Mouse (Mus musculus): ENCODE measurements around the gene Mrpl28.
"Not testable (repeated sequence)": the region's sequence is repeated elsewhere in the genome, so short reads cannot be mapped to it uniquely, and the experiment has no call there.

Mrpl28 gene

DNA sequence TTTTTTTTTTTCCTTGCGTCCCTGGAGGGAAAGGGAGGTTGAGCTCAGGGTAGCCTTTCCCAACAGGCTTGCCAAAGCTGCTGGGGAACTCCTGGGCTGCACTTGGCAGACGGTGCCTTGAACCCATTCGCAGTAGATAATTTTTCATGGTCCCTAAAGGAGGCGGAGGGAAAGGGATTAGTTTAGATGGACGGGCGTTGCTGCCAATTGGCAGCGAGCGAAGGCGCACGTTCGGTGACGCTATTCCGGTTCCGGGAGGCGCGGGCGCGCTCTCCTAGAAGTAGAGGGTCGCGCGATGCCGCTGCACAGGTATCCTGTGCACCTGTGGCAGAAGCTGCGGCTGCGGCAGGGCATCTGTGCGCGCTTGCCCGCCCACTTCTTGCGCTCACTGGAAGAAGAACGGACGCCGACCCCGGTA lies at the start of gene Mrpl28:
Mrpl28 (plus strand) TSS at position 234 of the 418 bp plus-strand sequence.
- in situ Hi-C loops (cut with MboI, MseI): loop anchor here (5.0 kb wide), 1 partner anchor 1714 kb away; the partner anchor contains the start of gene Snrpc

DNA sequence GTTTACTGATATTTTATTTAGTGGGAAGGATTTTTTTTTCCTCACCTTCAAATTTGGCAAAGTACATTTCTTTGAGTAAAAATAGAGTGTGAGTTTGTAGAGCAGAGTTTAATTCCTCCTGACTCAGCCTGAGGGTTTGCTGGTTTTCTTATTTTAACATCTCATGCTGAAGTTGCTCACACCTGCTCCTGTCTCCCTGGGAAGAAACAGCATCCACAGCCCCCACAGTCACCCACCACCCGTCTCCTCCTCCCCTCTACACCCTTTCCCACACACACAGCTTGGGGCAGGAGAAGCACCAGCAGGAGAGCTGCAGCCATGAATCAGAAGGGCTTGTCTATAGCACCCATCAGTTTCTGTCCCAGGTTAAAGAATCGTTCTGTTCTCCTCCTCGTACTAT lies 48.1 kb upstream of the Mrpl28 start:
- in situ Hi-C loops (cut with MboI, MseI): no loop called here

DNA sequence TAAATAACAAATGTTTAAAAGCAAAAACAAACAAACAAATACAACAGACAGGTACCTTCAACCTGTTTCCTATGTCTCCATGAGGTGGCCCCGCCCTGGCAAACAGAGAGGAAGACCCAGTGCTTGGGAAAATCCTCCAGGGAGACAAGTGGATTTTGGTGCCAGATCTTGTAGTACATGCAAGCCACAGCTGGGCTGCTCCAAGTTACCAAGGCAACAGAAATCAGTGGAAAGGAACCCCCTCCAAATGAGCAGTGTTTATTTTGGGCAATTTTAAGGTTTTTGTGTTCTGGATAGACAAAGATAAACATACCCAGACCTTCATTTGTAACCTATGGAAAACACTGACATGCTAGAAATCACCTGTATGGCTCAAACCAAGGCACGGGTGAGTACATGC lies 44.4 kb upstream of the Mrpl28 start:
- in situ Hi-C loops (cut with MboI, MseI): no loop called here

GRCm38 (mm10) chr17:26080867-26081266 lies 42.4 kb upstream of the Mrpl28 start:
- in situ Hi-C loops (cut with MboI, MseI): no loop called here

- in situ Hi-C loops (cut with MboI, MseI): no loop called here
Measured at GRCm38 (mm10) chr17:26087059-26087564, 36.2 kb upstream of the Mrpl28 start.

DNA sequence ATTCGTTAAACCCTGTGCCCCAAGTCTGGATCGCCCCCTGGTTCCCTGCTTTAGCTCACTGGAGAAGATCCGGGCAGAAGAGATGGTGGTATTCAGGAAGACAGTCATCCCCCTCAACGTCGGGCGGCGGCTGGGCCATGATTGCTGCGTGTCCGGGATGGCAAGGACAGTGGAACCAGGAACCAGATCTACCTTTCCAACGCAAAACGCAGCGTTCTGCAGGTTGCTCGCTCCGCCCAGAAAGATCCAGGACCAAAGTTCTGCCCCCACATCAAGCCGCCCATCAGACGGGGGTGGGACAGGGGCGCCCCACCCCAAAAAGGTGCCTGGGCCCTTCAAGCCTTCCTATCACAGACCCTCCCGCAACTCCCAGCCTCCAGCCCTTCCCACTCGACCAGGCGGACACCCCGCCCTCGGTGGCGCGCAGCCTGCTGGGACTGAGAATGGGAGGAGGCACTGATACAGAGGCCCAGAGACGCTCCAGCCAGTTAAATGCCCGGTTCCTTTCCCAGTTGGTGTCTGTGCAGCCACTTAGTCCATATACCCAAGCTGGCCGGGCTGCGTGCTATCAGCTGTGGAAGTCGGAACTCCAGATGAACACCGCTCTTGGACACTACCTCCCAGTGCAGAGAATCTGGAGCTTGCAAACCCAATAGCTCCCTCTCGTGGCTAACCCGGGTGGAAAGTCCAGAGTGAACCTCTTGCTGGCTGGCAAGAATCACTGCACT lies 33.2 kb upstream of the Mrpl28 start, which contains the start of gene Decr2:
Decr2 (minus strand) TSS at position 433 of the 728 bp plus-strand sequence.
- in situ Hi-C loops (cut with MboI, MseI): no loop called here

DNA sequence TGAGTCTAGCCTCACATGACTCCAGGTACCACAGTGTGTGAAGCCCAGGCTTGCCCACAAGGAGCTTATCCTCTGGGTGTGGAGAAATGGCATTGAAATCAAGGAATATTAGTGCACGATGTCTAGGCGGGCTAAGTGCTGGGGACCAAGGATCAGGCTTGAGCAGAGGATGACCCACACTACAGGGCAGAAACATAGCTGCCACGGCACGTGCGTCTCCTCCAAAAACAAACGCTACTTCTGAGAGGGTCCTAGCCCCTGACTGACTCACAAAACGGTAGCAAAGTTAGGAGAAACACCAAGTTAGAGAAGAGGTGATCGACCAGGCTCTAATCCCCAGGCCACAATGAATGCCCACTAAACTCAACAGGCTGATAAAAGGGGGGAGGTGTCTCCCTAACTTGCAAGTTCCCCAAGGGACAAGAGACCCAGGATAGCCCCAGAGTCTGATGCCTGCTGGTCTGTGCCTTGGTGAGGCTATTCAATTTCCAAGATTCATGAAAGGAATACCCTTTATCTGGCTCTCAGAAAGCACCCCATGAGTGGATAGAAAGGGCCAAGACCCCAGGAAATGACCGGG lies 28.7 kb upstream of the Mrpl28 start:
- in situ Hi-C loops (cut with MboI, MseI): no loop called here

- in situ Hi-C loops (cut with MboI, MseI): no loop called here
Measured at GRCm38 (mm10) chr17:26095121-26095740, 28.1 kb upstream of the Mrpl28 start, which contains the start of gene Nme4. Gene Nme4, minus strand, starts transcription at chr17:26095602.

GRCm38 (mm10) chr17:26098461-26098860 lies 24.8 kb upstream of the Mrpl28 start:
- in situ Hi-C loops (cut with MboI, MseI): no loop called here

GRCm38 (mm10) chr17:26099316-26099715 lies 24.0 kb upstream of the Mrpl28 start:
- in situ Hi-C loops (cut with MboI, MseI): not testable (repeated sequence)

DNA sequence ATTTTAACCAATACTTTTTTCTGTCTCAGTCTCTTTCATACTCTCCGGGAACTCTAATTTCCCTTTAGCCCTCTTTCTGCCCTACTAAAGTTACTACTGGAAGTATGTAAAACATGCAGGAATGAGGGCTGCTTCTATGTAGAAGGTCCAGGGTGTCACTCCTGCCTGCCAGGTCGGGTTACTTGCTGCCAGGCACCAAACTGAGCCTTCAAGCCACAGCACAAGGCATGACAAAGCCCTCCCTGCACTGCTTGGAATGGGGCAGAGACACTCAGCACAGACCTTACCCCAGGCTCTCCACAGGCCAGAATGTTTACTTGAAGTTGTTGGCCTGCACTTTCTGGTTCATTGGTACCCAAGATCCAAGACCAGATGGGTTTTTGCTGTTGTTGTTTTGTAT lies 23.1 kb upstream of the Mrpl28 start:
- in situ Hi-C loops (cut with MboI, MseI): no loop called here

GRCm38 (mm10) chr17:26101478-26101877 lies 21.8 kb upstream of the Mrpl28 start:
- in situ Hi-C loops (cut with MboI, MseI): no loop called here

GRCm38 (mm10) chr17:26105619-26106018 lies 17.7 kb upstream of the Mrpl28 start:
- in situ Hi-C loops (cut with MboI, MseI): no loop called here

DNA sequence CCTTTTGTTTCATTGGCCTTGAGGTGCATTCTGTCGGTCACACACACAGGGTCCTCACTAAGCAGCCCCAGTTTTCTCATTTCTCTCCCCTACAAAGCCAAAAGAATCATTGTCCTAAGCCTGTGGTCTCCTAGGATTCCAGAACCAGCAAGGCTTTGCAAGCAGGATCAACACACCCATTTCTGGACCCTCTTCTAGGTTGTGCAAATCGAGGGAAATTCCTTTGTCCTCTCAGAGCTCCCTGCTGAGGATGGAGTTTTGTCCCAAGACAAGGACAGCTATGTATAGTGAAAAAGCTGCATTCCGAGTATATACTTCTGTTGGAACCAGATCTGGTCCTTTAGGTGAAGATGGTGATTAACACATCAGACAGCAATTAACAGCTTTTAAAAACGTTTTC lies 13.1 kb upstream of the Mrpl28 start:
- in situ Hi-C loops (cut with MboI, MseI): no loop called here

- in situ Hi-C loops (cut with MboI, MseI): no loop called here
Measured at GRCm38 (mm10) chr17:26111024-26111423, 12.3 kb upstream of the Mrpl28 start.

- in situ Hi-C loops (cut with MboI, MseI): no loop called here
Measured at GRCm38 (mm10) chr17:26111722-26112121, 11.6 kb upstream of the Mrpl28 start.

- in situ Hi-C loops (cut with MboI, MseI): no loop called here
Measured at GRCm38 (mm10) chr17:26112751-26113150, 10.5 kb upstream of the Mrpl28 start.

- in situ Hi-C loops (cut with MboI, MseI): no loop called here
Measured at GRCm38 (mm10) chr17:26113181-26113948, 9.9 kb upstream of the Mrpl28 start, which contains the start of gene Tmem8. Gene Tmem8, plus strand, starts transcription at chr17:26113299.

DNA sequence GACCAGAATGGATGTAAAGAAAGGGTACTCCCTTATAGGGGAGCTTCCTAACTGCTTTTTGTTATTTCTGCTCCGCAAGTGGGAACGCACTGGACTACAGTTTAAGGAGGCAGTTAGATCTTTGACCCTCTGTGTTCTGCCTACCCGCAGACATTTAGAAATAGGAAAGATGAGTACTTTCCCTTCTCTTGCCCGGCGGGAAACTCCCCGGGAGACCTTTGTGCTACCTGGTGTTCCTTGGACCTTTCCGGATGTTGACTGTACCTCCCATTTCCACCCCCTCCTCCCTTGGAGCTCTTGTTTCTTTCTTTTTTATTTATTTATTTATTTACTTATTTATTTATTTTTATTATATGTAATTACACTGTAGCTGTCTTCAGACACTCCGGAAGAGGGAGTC lies 9.2 kb upstream of the Mrpl28 start:
- in situ Hi-C loops (cut with MboI, MseI): no loop called here

DNA sequence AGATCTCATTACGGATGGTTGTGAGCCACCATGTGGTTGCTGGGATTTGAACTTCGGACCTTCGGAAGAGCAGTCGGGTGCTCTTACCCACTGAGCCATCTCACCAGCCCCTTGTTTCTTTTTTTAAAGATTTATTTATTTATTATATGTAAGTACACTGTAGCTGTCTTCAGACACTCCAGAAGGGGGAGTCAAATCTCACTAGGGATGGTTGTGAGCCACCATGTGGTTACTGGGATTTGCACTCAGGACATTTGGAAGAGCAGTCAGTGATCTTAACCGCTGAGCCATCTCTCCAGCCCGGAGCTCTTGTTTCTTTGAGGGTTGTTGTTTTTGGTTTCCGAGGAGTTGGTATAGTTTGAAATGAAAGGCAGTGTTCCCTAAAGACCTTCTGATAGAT lies 8.8 kb upstream of the Mrpl28 start:
- in situ Hi-C loops (cut with MboI, MseI): not testable (repeated sequence)

GRCm38 (mm10) chr17:26115205-26115898 lies 7.9 kb upstream of the Mrpl28 start:
- in situ Hi-C loops (cut with MboI, MseI): no loop called here
